Mouse (Mus musculus) spleen, embryonic (tissue): Measurements from ENCODE around the gene Scin.

Source experiments
- CTCF ChIA-PET: fragments of 350-600 bp; sonication (Branson Sonifier 250); formaldehyde crosslinking; loops from one replicate; lab custom pipeline; 2022; lab: Charles Lee

The Scin gene

GRCm38 (mm10) chr12:40109227-40109626, 24.8 kb downstream of the Scin start:
- CTCF ChIA-PET: no interaction called here

- CTCF ChIA-PET: no interaction called here
These were observed 25.9 kb downstream of the Scin start for GRCm38 (mm10) chr12:40108143-40108542.

GRCm38 (mm10) chr12:40106874-40107273, 27.2 kb downstream of the Scin start:
- CTCF ChIA-PET: no interaction called here

- CTCF ChIA-PET: no interaction called here
These were observed 29.3 kb downstream of the Scin start for GRCm38 (mm10) chr12:40104750-40105149.

GRCm38 (mm10) chr12:40102359-40102758, 31.7 kb downstream of the Scin start:
- CTCF ChIA-PET: no interaction called here

GRCm38 (mm10) chr12:40099407-40099806, 34.6 kb downstream of the Scin start:
- CTCF ChIA-PET: no interaction called here

GRCm38 (mm10) chr12:40097449-40097848, 36.6 kb downstream of the Scin start:
- CTCF ChIA-PET: no interaction called here

- CTCF ChIA-PET: no interaction called here
These were observed 37.0 kb downstream of the Scin start for GRCm38 (mm10) chr12:40097023-40097422.

GRCm38 (mm10) chr12:40096453-40096852, 37.6 kb downstream of the Scin start:
- CTCF ChIA-PET: interaction anchor here (0.7 kb wide), 1 partner anchor 19 kb away, joined by 3 read pairs; no protein-coding TSS in a partner anchor

- CTCF ChIA-PET: interaction anchor here (0.6 kb wide), 1 partner anchor 49 kb away, joined by 5 read pairs; no protein-coding TSS in a partner anchor
These were observed 44.0 kb downstream of the Scin start for GRCm38 (mm10) chr12:40090017-40090416.

GRCm38 (mm10) chr12:40085731-40086322, 48.2 kb downstream of the Scin start:
- CTCF ChIA-PET: no interaction called here

GRCm38 (mm10) chr12:40082453-40083238, 51.4 kb downstream of the Scin start:
- CTCF ChIA-PET: interaction anchor here (0.5 to 1.3 kb wide), 4 partner anchors 82 to 412 kb away, joined by 3 to 20 read pairs (median 4); partner anchors contain the start of gene Lsmem1

GRCm38 (mm10) chr12:40082048-40082447, 52.0 kb downstream of the Scin start:
- CTCF ChIA-PET: interaction anchor here (0.5 to 1.3 kb wide), 4 partner anchors 83 to 411 kb away, joined by 3 to 20 read pairs (median 4); partner anchors contain the start of gene Lsmem1

GRCm38 (mm10) chr12:40073660-40074059, 60.4 kb downstream of the Scin start:
- CTCF ChIA-PET: no interaction called here

GRCm38 (mm10) chr12:40047024-40047423, 87.0 kb downstream of the Scin start:
- CTCF ChIA-PET: no interaction called here

GRCm38 (mm10) chr12:40043816-40044585, 90.0 kb downstream of the Scin start:
- CTCF ChIA-PET: no interaction called here

GRCm38 (mm10) chr12:40040067-40040466, 94.0 kb downstream of the Scin start:
- CTCF ChIA-PET: interaction anchor here (0.6 kb wide), 1 partner anchor 164 kb away, joined by 3 read pairs; no protein-coding TSS in a partner anchor

- CTCF ChIA-PET: no interaction called here
These were observed 96.1 kb downstream of the Scin start, which contains the start of gene Arl4a for GRCm38 (mm10) chr12:40037876-40038463. Arl4a (minus strand) TSS chr12:40038025.

GRCm38 (mm10) chr12:40037226-40037813, 96.7 kb downstream of the Scin start:
- CTCF ChIA-PET: no interaction called here

GRCm38 (mm10) chr12:40036666-40037065, 97.4 kb downstream of the Scin start:
- CTCF ChIA-PET: no interaction called here

GRCm38 (mm10) chr12:40035506-40035905, 98.5 kb downstream of the Scin start:
- CTCF ChIA-PET: no interaction called here
